Mouse (Mus musculus): ENCODE measurements around the gene Dusp28.

DNA sequence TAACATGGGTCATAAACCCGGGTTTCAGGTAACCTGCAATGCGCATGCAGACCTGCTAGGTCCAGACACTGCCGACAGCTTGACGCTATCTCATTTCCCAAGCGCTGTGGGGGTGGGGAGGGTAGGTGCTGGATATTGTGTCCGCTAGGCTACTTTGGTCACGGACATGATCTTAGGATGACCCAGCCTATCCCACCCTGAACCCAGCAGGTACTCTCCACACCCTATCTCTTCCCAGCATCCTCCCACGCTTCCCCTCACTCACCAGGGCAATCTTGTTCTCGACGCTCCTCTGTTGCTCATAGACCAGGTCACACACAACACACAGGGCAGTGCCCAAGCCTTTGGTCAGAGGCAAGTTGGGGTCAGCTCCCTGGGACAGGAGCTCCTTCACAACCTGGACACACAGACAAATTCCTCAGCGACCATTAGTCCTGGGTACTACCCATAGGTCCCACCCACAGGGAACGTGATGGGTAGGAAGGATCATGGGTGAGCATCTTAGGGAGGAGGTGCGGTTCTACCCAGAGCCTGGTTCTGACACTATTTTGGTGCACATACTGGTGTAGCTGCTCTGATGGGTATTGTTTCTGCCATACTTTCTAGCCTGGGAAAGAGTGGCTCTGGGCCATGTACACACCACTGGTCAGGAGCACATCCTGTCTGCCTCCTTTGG, 28.6 kb upstream of the Dusp28 start:
- TF ChIP-seq CTCF (IDR thresholded peaks at IDR 0.05; ENCODE audit: extremely low read depth, insufficient read length, insufficient replicate concordance, low read depth, low read length) (no peak), POLR2A (IDR thresholded peaks at IDR 0.05; ENCODE audit: low read depth, low read length) (no peak)

Data from small intestine, adult 2 months (tissue).